Mouse (Mus musculus) spleen, postnatal 36 days (tissue): ENCODE data around the gene Mphosph10.

ENCODE experiments used
- DNase-seq, 2 experiments: peaks; one replicate each; pipeline ENCODE4 v3.0.0; 2022; ENCODE audit warnings: low spot score in 2 of 2, mixed read lengths in 1 of 2

The Mphosph10 gene

DNA sequence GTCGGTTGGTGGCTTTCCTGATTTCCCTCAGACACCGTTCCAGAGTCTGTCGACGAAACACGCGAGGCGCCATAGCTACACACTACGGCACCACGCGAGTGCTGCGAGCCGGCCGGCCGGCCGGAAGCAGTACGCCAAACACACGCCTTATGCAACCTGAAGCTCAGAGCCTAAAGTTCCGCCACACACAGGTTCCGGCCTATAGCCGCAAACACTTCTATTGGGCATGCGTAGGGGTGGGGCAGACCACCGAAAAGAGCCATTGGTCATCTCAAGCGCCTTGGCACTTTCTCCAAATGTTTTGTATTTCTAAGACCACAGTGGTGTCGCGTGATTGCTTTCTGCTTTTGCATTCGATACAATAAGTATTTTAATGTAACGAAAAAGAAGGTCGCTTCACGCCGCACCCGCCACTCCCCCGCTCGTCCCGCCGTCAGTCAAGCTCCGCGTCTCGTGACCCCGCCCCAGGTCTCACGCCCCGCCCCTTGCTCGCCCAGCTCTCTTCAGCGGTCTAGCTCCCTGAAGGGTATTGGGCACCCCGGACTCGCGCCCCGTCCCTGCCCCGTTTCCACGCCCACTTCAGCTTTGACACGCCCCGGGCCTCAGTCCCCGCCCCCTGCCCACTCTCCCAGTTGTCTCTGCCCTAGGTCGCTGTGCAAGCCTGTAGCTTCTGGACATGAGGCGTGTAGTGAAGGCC lies at the start of gene Mphosph10, which contains the start of gene Mcee:
TSS of gene Mphosph10 (minus strand) at position 147 of the 697 bp plus-strand sequence.
TSS of gene Mcee (plus strand) at position 486 of the 697 bp plus-strand sequence.
- peak; percentile 98 for DNase-seq

DNA sequence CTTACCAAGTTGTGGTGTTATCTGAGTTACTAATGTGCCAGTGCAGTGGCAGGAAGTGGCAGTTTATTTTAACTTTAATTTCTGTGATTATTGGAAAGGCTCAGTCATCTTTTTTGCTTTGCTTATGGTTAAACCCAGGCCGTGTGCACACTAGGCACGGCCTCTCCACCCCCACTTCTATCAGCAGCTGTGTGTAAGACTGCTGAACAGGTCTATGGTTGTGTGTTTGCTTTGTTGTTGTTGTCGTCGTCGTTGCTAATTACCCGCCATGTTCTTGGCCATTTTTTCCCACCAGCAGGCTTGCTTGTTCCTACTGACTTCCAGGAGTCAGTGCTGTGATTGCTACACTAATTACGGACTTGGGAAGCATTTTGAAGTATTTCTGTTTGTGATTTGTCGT lies 48.5 kb upstream of the Mphosph10 start:
- DNase-seq: no peak

DNA sequence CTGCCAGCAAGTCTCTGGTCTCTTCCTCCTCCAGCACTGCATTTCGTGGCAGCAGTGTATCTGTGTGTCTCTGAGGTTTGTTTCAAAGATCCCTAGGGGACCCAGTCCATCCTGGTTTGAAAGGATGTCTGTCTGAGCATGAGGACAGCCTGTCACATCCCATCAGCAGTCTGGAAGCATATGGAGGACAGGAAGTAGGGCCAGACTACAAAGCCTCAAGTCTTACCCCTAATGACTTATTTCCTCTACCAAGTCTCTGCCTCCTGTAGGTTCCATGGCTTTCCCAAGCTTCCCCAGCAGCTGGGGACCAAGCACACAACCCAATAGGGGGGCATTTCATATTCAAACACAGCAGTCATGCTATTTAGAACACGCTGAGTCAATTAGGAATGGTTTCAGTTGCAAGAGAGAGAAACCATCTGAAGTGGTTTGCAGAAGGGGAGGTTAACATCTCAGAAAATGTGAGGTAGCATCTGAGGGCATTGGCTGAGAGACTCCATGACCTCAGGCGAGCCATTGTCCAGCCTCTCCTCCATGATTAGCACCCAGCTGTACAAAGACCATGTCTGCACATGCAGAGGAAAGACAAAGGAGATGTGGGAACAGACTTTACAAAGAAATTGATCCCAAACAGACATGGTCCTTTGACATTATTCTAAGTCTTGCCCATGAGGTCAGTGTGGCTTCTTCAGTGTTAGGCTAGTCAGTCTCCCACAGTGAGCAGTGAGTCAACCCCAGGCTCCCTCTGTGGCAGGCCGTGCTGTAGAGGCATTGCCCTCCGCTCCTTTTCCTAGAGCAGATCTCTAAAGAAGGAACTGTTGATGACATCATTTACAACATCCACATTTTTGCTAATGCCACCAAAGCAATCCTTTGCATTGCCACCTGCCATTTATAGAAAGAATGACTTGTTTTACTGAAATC lies 47.8 kb upstream of the Mphosph10 start:
- DNase-seq: no peak

DNA sequence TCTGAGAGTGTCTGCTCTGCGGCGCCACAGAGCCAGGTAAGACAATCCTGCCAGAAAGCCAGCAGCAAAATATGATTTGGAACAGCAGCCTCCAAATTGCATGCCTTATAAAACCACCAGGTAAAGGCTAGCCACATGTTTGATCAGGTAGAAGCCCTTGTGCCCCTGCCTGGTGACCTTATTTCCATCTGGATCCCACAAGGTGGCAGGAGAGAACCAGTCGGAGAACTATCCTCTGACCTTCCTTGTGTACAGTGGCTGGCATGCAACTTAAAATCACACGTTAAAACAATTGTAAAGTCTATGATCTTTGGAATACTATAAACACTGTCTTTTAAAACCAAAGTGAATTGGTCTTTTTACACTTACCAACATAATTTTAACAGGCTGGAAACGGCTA lies 32.8 kb upstream of the Mphosph10 start:
- DNase-seq: no peak

DNA sequence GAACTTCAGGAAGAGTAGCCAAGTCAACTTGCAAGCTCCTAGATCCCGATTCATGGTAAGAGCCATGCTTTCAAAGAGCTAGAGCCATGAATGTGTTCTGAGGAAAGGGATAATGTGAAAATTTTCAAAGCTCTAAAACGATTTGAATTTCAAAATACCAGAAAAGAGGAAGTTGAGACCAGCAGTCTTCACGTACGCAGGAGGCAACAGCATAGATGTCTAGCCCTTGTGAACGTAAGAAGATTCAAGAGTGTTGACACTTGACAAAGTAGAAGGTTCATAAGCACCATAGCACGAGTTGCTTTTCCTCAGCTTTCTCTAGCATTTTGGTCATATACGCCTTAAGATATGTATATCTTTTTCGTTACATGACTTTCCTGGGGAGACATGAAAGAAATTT lies 11.9 kb upstream of the Mphosph10 start:
- no peak for DNase-seq

DNA sequence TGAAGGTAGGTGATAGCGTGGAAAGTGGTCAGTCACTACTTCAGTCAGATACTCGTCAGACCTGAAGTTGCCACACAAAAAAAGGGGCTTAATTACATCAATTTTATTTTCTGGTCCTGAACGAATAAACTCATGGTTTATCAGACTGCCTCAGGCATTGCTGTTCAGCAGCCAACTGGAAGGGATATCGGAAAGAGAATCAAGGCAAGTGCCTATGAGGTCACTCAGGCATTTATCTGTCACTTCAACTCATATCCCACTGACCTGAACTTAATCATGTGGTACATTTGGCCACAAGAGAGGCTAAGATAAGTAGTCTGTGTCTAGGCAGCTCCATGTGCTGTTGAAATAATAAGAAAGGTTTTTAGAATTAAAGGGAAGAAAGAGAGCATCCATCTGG lies 10.4 kb upstream of the Mphosph10 start:
- DNase-seq: no peak

DNA sequence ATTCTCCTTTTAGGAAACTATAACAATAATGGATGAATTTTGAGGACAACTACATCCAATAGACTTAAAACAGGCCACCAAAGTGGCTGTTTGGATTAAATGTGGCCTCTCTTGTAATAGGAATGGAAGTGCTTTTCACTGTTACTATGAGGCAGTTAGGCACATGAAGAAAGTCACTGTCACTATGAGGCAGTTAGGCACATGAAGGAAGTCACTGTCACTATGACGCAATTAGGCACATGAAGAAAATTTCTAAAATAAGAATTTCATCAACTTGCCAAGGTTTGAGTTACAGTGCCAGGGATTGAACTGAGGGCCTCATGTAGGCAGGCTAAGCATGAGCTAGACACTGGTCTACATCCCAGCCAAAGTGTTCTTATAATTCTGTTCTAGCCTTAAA lies 8.7 kb upstream of the Mphosph10 start:
- no peak for DNase-seq

DNA sequence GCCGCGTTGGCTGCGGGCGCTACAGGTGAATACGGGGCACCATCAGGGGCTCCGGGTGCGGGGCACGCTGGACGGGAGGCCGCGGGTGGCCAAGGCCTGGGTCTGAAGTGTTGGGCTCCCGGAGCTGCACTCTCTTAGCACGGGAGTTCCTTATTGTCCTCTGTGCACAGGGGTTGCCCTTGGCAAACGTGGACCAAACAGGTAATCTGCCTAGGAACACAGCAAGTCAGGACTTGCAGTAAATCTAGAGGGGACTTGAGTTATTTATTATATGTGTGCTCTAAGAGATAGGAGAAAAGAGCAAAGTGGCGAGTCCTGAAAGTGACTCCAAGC lies 717 bp upstream of the Mphosph10 start:
- DNase-seq: no peak

DNA sequence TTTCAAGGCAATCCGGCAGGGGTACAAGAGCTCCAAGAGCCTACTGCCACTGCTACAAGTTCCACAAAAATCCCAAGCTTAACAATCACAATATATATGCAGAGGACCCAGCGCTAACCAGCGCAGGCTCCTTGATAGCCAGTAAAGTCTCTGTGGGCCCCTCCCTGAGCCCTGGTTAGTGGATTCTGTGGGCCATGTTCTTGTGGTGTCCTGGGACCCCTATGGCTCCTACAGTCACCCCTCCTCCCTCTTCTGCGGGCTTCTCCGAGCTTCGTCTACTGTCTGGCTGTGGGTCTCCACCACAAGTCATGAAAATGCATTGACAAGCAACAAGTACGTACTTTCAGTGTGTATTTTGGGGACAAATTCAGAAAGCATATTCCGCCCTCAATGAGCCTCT lies 589 bp downstream of the Mphosph10 start:
- DNase-seq: no peak

DNA sequence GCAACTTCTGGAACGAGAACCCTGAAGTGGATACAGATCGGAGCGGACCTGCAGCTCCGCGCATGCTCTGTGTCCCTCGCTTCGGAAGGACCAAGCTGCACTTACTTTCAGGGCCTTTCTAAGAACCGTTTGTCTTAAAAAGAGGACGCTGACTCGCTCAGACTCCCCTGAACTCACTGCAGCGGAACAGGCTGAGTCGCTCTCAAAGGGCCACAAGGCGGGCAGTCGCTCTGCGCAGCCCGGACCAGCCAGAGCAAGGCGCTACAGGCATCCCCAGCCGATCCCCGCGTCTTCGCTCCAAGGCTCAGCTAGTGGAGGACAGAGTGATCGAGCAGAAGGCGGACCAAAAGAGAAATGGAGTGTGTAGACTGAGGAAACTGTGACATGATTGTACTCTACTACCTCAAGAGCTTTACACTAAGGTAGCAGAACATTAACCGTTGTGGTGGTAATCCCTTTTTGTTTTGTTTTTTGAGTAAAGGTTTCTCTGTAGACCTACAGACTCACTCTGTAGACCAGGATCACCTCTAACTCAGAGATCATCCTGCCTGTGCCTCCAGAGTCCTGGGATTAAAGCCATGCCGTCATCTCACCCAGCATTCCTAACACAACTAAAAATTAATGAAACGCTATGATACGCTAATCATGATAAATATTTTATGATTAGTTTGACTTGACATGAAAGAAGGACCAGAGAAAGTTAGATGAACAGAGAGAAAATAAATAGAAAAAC lies 18.1 kb downstream of the Mphosph10 start, which contains the start of gene Fan1:
TSS of gene Fan1 (minus strand) at position 266 of the 733 bp plus-strand sequence.
- DNase-seq: peak; percentile 87

DNA sequence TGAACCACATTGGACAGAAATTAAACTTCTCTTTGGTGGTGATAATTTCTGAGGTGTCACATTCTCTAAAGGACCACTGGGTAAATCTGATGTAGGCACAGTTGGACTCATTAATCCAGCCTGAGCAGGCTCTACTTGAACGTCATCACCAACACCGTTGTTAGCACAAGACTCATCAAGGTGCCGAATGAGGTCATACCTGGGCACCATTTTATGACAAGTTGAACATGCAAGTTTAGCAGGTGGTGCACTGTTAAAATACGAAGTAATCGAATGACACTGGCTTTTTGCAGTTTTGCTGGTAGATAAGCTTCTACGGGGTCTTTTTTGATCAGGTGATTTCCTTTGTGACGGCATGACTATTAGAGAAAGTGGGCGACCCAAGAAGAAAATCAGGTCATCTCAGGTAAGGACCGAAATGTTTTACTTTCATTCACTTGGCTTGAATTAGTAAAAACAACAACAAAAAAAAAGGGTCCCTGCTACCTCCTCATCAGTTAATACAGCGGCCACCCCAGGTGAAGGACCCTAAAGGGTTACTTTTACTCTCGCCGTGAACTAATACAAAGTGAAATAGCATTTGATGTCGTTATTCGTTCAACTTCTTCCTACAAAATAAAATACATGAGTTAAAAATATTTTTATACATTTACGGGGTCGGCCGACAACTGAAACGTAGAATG lies 18.8 kb downstream of the Mphosph10 start:
- no peak for DNase-seq

DNA sequence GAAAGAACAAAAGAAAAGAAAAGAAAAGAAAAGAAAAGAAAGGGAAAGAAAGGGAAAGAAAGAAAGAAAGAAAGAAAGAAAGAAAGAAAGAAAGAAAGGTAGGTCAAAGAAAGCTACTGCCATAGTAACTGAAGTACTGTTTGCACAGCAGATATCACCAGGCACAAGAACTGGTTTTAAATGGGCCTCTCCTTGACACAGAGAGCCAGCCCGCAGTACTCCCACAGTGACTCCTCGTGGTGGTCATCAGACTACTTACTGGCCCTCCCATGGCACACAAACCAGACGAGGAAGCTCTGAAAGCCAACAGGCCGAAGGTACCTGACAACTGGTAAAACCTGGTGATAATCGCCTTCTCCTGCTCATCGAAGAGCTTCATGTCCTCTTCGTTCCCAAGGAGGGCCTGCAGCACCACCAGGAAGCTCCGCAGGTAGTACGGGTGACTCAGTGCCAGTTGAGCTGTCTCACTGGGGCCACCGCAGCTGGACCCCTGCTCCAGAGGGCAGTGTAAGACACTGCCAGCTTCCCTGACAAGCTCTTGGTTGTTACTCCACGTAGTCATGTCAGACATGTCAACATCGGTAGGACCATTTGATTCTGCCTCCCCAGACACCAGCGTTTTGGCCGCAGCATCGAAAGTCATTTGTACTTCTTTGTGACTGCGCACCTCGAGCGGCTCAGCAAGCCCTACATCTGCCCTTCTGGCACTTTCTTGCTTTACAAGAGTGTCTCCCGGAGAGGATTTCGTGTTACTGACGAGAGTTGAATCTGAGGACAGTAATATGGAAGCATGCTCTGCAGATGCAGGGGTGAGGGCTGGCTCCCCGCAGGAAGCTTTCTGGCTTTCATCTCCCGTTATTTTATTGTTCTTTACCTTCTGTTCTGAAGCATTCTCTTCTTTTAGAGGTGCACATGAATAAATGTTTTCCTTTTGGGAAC lies 19.9 kb downstream of the Mphosph10 start:
- no peak for DNase-seq

- no peak for DNase-seq
Observed at GRCm38 (mm10) chr7:64369841-64370240, 22.2 kb downstream of the Mphosph10 start.

DNA sequence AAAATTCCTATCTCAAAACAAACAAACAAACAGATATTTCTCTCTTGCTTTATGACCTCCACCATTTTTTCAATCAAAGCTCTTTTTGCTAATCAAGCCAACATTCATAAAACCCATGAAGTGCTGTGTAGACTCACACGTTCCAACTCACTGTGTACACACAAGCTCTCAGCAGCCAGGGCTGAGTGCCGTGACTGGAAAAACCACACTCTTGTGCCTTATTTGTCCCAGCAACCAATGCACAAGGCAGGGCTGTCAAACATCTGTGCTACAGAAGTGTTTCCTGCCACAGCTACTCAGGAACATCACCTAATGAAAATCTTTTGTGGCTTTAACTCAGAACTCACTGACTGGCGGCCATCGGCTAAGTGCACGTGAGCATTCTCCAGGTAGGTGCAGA lies 26.2 kb downstream of the Mphosph10 start:
- DNase-seq: no peak

DNA sequence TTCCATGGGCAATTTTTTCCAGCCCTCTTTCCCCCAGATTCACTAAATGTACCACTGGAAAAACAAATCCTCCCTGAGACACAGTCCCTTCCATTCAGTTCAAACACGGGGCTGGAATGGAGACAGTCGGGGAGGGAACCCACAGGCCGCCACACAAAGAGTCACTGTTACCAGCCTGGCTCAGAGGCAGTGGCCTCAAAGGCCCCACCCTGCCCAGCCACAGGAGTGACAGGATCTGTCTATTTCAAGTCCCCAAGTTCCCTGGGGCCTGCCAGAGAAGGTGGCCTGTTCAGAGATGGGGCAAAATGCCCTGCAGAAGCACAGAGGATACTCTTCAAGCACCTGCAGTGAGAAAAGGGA lies 31.5 kb downstream of the Mphosph10 start:
- DNase-seq: no peak

DNA sequence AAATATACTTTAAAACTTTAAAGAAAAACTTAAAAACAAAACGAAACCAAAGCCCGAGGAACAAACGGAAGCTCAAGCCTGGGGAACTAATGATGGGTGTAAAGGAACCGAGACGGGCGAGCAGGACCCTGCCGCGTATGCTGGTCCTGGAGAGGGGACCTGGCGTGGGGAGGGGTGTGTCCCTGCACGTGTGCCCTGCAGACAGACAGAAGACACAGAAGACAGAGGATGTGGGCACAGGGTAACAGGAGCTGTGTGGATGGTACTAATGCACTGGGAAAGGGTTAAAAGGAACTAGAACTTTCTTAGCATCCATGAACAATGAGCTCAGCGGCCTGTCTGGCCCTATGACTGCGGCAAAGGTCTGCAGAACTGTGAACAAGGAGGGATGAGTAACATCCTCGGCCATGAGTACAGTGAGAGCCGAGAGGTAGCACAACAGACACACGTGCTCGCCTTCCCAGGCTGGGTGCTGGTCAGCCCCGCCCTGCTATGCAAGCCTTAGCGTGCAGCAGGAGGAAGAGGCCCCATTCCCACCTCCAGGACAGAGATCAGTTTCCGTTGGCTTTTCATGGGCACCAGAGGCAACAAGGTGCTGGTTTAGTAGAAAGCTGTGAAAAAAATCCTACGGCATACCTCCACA lies 32.0 kb downstream of the Mphosph10 start:
- no peak for DNase-seq

- no peak for DNase-seq
Observed at GRCm38 (mm10) chr7:64358666-64359065, 33.4 kb downstream of the Mphosph10 start.

DNA sequence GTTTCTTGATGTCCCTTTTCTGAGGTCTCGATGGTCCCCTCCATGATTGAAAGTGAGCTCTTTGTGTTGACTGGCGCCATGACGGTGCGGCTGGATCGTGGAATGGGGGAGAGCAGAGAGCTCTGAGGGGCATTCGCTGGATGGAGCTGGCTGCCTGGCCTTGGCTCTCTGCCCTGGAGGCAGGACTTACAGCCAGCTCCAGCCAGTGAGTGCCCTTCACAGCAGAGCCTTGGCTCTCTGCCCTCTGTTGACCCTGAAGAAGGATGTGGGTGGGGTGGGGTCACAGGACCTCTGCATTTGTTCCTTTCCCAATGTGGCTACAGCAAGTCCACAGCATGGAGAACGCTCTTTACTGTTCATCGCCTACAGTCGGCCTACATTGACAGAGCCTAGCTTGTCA lies 34.7 kb downstream of the Mphosph10 start:
- DNase-seq: peak; percentile 14 to 19

GRCm38 (mm10) chr7:64356661-64357060 lies 35.4 kb downstream of the Mphosph10 start:
- DNase-seq: no peak

- DNase-seq: no peak
Observed at GRCm38 (mm10) chr7:64354206-64354605, 37.9 kb downstream of the Mphosph10 start.
